Comparison of ENCODE assay signal across 14 mouse cellular contexts in genomic region chr9:119266121-119266395, GRCm38 (mm10). TPM values are rescaled to one million over a fixed set of nuclear protein-coding genes. Genes with fewer than 3 reads are reported as not detected.
"Had no signal": no experiment of that assay in that cellular context is flagged by ENCODE, and none has a peak within 500 bp of the region (broad histone marks: within the 10 kb centered on the region; RNA-seq: fewer than 3 reads in every experiment).

No protein-coding gene starts in this region.

RNA-seq across cellular contexts. Expression of gene Slc22a13, which starts 57.2 kb away (rescaled TPM):
- total RNA-seq: megakaryocyte progenitor cell, adult 5-6 weeks; midbrain, postnatal 0 days; monocyte, adult 5-6 weeks; neutrophil, adult 5-6 weeks had no signal
- polyA plus RNA-seq: lung, embryonic 15.5 days; lung, postnatal 0 days; macrophage; midbrain, embryonic 11.5 days; midbrain, embryonic 13.5 days; midbrain, embryonic 15.5 days; neural tube, embryonic 12.5 days; neural tube, embryonic 14.5 days; stomach, embryonic 15.5 days; stomach, postnatal 0 days had no signal
